Mouse (Mus musculus) thymus, adult 2 months (tissue): Measurements from ENCODE around the gene Apba2. TPM values are rescaled to one million over a fixed set of nuclear protein-coding genes. Genes with fewer than 3 reads are reported as not detected.

Experiments
- DNase-seq: peaks from one replicate; pipeline ENCODE4 v3.0.0; 2021
- H3K27ac ChIP-seq: fragments of 200-500 bp; 2 replicates; pipeline ENCODE4 v1.5.1; 2012; ENCODE audit warnings: low read length, control low read depth; ENCODE audit not compliant: control insufficient read depth, insufficient read depth
- H3K27me3 ChIP-seq: fragments of 200-500 bp; 2 replicates; pipeline ENCODE4 v1.6.1; 2012; ENCODE audit warnings: mild to moderate bottlenecking, low read length, moderate library complexity, mixed read lengths; ENCODE audit not compliant: control insufficient read depth, insufficient read depth
- H3K36me3 ChIP-seq: fragments of 200-500 bp; 2 replicates; pipeline ENCODE4 v1.6.1; 2012; ENCODE audit warnings: mild to moderate bottlenecking, low read length, moderate library complexity; ENCODE audit not compliant: control insufficient read depth, insufficient read depth
- H3K4me1 ChIP-seq: fragments of 200-500 bp; replicated peaks from 2 replicates; pipeline ENCODE4 v1.6.1; 2012; ENCODE audit warnings: low read length; ENCODE audit not compliant: control insufficient read depth, insufficient read depth
- H3K4me3 ChIP-seq: fragments of 200-500 bp; 2 replicates; pipeline ENCODE4 v1.5.1; 2012; ENCODE audit warnings: mild to moderate bottlenecking, low read length, control low read depth, moderate library complexity; ENCODE audit not compliant: control insufficient read depth, insufficient read depth
- CTCF ChIP-seq: fragments of 200-500 bp; IDR thresholded peaks from 2 replicates; pipeline ENCODE4 v1.5.1; 2012; ENCODE audit warnings: mild to moderate bottlenecking, control low read depth, low read length, moderate library complexity, borderline replicate concordance; ENCODE audit not compliant: control insufficient read depth, poor library complexity, insufficient read depth; ENCODE audit errors: extremely low read depth
- POLR2A ChIP-seq: fragments of 200-500 bp; IDR thresholded peaks from 2 replicates; pipeline ENCODE4 v1.6.1; 2012; ENCODE audit warnings: mild to moderate bottlenecking, low read length, control low read depth, moderate library complexity; ENCODE audit not compliant: control insufficient read depth, poor library complexity, insufficient read depth; ENCODE audit errors: extremely low read depth
- WGBS: fragments of 180-500 bp; shearing (Covaris S2); methylation state at CpG from one replicate; pipeline ENCODE4 v1.1.7; 2018; 5-methylcytosine and 5-hydroxymethylcytosine counted together
- polyA plus RNA-seq: library from polyadenylated mRNA; depleted of rRNA; stranded (reverse); fragments of >200 nt; gene quantifications from 2 replicates; pipeline ENCODE4 v1.2.3, GENCODE M21; 2012

The Apba2 gene
- polyA plus RNA-seq, 1 experiment, result 18.1 TPM

DNA sequence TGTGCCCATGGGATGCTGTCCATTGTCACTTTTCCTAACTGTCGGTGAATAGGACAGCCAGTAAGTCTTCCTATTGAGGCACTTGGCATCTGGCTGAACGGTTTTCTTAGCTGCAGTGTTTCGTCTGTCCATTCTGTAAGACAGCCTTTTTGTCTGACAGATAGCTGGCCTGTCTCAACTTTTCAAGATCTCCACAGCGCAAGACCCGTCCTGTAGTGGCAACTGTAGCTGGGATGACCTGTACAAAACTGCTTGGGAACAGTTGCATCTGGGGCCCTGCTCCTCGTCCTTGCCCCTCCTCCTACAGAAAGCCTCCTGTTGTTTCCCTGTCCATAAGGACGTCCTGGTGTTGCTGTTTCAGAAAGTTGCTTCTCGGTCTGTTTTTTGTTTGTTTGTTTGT lies 157.8 kb downstream of the Apba2 start:
- Histone ChIP-seq H3K27me3 (no peaks in the 10 kb centered on the region), H3K36me3 (no peaks in the 10 kb centered on the region), H3K27ac (no peak overlapping the region), H3K4me1 (no peaks in the 10 kb centered on the region), H3K4me3 (no peak overlapping the region)
- DNase-seq, result no peak
- no peak for TF ChIP-seq CTCF
- no peak for TF ChIP-seq POLR2A
- WGBS, result 80% methylated on average over 8 of the region's 8 CpGs

DNA sequence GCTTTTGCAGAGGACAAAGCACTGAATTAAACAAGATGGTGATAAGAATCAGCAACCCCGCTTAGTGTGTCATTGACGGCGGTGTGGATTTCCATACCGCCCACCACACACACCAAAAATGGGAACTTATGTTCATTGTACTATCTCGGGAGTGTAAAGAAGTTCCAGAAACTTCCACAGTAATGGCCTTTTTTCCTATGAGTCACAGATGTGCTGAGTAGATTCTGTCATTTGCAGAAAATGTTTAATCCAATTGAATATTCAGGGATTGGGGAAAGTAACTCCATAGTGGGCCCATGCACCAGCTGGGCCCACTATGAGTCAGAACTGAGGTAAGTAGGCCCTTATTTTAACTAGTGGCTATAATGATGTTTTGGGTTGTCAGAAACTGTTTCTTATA lies 161.0 kb downstream of the Apba2 start:
- H3K27ac ChIP-seq, result no peak overlapping the region
- no peaks in the 10 kb centered on the region for H3K27me3 ChIP-seq
- no peaks in the 10 kb centered on the region for H3K36me3 ChIP-seq
- no peaks in the 10 kb centered on the region for H3K4me1 ChIP-seq
- no peak for TF ChIP-seq POLR2A
- no peak for TF ChIP-seq CTCF
- DNase-seq, result no peak
- H3K4me3 ChIP-seq, result no peak overlapping the region
- 91% methylated on average over 5 of the region's 5 CpGs for WGBS

DNA sequence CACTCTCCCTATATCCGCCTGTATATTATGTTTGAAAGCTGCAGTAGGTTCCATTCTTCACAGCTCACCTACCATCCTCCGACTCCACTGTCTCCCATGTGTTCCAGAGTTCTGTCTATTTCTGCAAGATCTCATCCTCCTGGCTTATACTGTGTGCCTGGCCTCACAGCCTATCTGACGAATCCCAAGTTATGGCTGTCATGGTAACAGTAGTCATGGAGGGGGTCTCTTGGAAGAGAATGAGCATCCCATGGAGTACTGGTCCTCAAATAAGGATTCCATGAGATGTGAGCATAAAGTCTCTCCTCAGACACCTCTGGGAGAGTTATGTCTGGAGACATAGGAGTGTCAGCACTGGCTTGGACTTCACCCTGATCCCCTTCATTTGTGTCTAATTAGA lies 162.1 kb downstream of the Apba2 start:
- DNase-seq, result no peak
- Histone ChIP-seq H3K27ac (no peak overlapping the region), H3K36me3 (no peaks in the 10 kb centered on the region), H3K4me3 (no peak overlapping the region), H3K27me3 (no peaks in the 10 kb centered on the region), H3K4me1 (no peaks in the 10 kb centered on the region)
- TF ChIP-seq CTCF (no peak), POLR2A (no peak)
- WGBS, result 92% methylated on average over 3 of the region's 3 CpGs

DNA sequence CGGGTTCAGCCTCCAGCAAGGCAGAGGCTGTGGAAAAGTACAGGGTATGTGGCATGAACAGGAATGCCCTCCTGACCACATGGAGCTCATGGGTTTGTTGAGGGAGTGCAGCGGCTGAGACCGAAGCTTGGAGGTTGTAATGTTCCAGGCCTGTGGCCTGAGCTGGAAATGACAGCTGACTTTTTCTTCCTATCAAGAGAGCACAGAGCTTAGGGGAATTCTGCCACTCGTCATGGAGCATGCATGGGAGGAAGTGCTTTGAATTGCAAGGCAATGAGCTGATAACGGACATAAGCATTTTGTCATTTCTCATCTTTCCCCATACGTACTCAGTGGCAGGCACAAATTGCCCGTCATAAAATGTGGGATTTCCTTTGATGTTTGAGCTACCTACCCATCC lies 163.6 kb downstream of the Apba2 start:
- H3K36me3 ChIP-seq, result no peaks in the 10 kb centered on the region
- WGBS, result 51% methylated on average over 7 of the region's 7 CpGs
- H3K27me3 ChIP-seq, result no peaks in the 10 kb centered on the region
- H3K4me1 ChIP-seq, result no peaks in the 10 kb centered on the region
- no peak overlapping the region for H3K4me3 ChIP-seq
- TF ChIP-seq CTCF (no peak), POLR2A (no peak)
- no peak for DNase-seq
- H3K27ac ChIP-seq, result no peak overlapping the region

DNA sequence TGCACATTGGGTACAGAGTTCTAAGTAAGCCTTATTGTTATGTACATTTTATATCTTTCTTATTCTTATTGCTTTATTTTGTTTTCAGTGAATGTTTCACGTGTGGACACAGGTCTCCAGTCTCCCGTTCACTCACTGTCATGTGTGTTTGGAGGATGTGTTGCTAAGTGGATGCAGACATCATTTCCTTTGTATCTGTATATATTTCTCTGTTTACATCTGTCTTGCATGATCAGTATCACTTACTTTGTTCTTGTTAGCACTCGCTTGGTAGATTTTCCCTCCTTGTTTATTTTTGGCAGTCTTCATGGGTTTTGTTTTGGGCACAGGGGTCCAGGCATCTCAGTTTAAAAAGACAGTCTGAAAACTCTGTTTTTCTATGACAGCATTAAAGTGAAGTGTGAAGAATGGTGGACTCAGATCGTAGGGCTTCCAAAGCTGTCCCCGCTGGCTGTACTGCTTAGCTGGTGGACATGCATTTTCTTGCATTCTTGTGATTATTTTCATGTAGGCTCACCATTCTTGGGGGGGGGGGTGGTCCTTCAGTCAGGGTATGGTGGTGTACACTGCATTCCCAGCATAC lies 164.3 kb downstream of the Apba2 start:
- Histone ChIP-seq H3K27me3 (no peaks in the 10 kb centered on the region), H3K4me3 (no peak overlapping the region), H3K4me1 (no peaks in the 10 kb centered on the region), H3K36me3 (no peaks in the 10 kb centered on the region), H3K27ac (no peak overlapping the region)
- DNase-seq, result no peak
- no peak for TF ChIP-seq CTCF
- TF ChIP-seq POLR2A, result no peak
- 91% methylated on average over 5 of the region's 5 CpGs for WGBS

DNA sequence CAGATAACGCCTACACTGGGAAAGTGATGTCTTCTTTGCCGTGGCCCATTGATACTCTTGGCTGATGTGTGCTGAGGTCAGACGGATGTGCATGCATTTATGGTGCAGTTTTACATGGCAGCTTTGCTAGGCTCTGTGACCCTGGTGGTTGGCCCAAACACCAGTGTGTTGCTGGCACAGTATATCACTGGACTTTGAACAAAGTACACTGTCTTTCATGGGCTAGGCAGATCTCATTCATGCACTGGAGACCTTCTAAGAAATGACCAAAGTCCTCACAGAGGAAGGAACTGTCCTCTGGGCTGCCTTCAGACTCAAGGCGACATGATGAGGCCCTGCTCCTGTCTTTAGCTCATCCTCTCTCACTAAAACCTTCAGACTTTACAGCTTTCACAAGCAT lies 166.5 kb downstream of the Apba2 start:
- H3K27ac ChIP-seq, result no peak overlapping the region
- no peaks in the 10 kb centered on the region for H3K4me1 ChIP-seq
- DNase-seq, result no peak
- no peak overlapping the region for H3K4me3 ChIP-seq
- H3K27me3 ChIP-seq, result no peaks in the 10 kb centered on the region
- WGBS, result 95% methylated on average over 4 of the region's 4 CpGs
- TF ChIP-seq POLR2A (no peak), CTCF (no peak)
- H3K36me3 ChIP-seq, result no peaks in the 10 kb centered on the region

DNA sequence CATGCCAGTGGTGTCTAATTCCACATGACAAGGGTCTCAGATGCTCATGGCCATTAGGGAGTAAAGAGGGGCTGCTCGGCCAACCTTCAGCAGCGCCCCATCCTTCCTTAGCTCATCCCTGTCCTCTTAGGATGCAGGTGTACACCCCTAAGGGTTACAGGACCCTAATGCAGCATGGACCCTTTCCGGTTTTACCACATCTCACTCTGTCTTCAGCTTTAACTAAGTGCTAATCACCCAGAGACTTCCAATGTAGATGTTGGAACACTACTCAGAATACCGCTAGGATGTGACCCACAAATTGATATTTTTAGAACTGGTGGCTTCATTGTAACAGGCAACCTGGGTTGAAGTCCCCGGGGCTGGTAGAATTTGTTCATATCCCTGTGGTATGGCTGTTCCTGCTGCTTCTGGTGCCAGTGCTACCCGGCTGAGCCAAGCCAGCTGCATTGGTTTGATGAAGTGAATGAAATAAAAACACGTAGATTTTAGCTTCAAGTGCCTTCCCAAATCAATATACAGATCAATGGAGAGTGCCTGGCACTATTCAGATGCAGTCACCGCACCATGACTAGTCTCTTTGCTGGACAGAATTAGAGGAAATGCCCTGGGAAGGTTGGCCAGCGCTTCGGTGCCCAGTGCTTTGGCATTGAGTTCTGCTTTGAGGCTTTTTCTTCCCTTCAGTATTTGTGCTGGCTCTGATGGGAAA lies 178.4 kb downstream of the Apba2 start:
- no peaks in the 10 kb centered on the region for H3K4me1 ChIP-seq
- H3K27ac ChIP-seq, result no peak overlapping the region
- DNase-seq, result no peak
- no peaks in the 10 kb centered on the region for H3K36me3 ChIP-seq
- no peaks in the 10 kb centered on the region for H3K27me3 ChIP-seq
- WGBS, result 91% methylated on average over 10 of the region's 10 CpGs
- no peak overlapping the region for H3K4me3 ChIP-seq
- no peak for TF ChIP-seq CTCF
- no peak for TF ChIP-seq POLR2A
